Mouse (Mus musculus) ES-Bruce4 (cell line): ENCODE data around the gene Dnajc25.

Source experiments
- CTCF ChIP-seq: IDR thresholded peaks from one replicate; pipeline ENCODE4 v1.8.1; 2011; ENCODE audit warnings: low read depth, low read length
- EP300 ChIP-seq: IDR thresholded peaks from 2 replicates; pipeline ENCODE4 v1.6.1; 2011; ENCODE audit warnings: low read depth, low read length; ENCODE audit not compliant: insufficient read depth
- POLR2A ChIP-seq: IDR thresholded peaks from one replicate; pipeline ENCODE4 v1.8.1; 2011; ENCODE audit warnings: low read length; ENCODE audit not compliant: insufficient read depth

DNA sequence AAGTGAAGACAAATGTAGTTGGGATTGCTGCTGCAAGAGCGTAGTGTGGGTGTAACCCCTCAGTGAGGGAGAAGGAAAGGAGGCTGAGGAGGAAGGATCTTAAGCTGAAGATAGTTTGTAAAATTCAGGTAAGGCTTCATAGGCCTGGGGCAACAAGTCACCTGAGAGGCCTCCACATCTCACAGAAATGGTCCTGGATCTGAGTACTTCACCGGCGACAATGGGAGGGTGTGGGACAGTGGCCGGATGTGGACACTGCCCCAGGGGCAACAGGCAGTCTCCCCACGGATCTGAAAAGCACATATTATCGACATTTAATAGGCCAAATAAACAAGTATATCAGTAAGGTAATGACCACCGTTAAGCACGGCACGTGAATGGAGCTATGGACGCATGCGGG lies 42.2 kb upstream of the Dnajc25 start:
- TF ChIP-seq EP300 (no peak), POLR2A (no peak), CTCF (no peak)
